Mouse (Mus musculus): Measurements from ENCODE around the gene Ggn.
"Not testable (repeated sequence)": the region's sequence is repeated elsewhere in the genome, so short reads cannot be mapped to it uniquely, and the experiment has no call there.

Gene Ggn

DNA sequence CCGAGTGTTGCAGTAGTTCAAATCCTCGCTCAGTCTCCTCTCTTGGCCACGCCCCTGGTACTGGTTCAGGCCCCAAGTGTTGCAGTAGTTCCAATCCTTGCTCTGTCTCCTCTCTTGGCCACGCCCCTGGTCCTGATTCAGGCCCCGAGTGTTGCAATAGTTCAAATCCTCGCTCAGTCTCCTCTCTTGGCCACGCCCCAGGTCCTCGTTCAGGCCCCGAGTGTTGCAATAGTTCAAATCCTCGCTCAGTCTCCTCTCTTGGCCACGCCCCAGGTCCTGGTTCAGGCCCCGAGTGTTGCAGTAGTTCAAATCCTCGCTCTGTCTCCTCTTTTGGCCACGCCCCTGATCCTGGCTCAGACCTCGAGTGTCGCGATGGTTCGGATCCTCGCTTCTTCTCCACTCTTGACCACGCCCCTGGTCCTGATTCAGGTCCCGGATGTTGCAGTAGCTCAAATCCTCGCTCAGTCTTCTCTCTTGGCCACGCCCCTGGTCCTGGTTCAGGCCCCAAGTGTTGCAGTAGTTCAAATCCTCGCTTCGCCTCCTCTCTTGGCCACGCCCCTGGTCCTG is 42.3 kb downstream of the Ggn start:
- peak; percentile 89 for DNase-seq (ENCODE audit: low read depth, low spot score)

GRCm38 (mm10) chr7:29212775-29213560 is 43.0 kb downstream of the Ggn start:
- not testable (repeated sequence) for DNase-seq (ENCODE audit: low read depth, low spot score)

- DNase-seq (ENCODE audit: low read depth, low spot score): peak; percentile 98
These were observed 43.7 kb downstream of the Ggn start, which contains the start of gene Catsperg1 for GRCm38 (mm10) chr7:29213675-29214082. Gene Catsperg1, minus strand, starts transcription at chr7:29214035.

- DNase-seq (ENCODE audit: low read depth, low spot score): no peak
These were observed 44.2 kb downstream of the Ggn start for GRCm38 (mm10) chr7:29214236-29214635.

GRCm38 (mm10) chr7:29214846-29215245 is 44.8 kb downstream of the Ggn start:
- DNase-seq (ENCODE audit: low read depth, low spot score): peak; percentile 92

Measured in ES-CJ7 (cell line).